Comparison of ENCODE assay signal across 34 mouse cellular contexts in the genomic region with DNA sequence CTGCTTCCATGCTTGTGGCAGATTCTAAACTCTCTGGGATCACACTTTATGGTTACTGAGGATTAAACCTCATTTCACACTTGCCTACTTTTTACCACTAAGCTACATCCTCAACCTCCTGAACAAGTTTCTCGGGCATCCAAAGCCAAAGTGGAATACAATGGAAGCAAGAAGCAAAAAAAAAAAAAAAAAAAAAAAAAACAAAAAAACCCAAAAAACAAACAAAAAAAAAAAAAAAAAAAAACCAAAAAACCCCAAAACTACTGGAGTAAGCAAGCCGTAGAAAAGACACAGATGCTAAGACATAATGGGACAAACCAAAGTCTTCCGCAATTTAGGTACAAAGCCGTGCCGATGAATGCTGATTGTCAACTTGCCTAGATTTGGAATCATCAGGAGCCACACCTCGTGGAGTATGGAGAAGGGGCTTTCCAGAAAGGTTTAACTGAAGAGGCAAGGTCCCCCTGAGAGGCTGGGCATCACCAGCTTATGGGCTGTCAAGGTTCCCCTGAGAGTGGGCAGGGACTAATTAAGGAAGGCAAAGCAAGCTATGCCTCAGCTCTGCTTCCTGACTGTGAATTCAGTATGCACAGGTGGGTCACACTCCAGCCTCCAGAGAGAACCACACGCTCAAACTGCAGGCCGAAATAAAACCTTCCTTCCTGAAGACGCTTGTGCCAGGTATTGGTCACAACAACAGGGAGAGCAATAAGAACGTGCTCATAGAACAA.
"Had no signal": no experiment of that assay in that cellular context is flagged by ENCODE, and none has a peak within 500 bp of the region (broad histone marks: within the 10 kb centered on the region; RNA-seq: fewer than 3 reads in every experiment).

No protein-coding gene starts in this region.

- ATAC-seq: hindbrain, embryonic 16.5 days; hindbrain, postnatal 0 days; inflammation-experienced regulatory T-cells, adult 6 months; intestine, embryonic 15.5 days; intestine, embryonic 16.5 days; intestine, postnatal 0 days had no signal

- H3K27ac ChIP-seq: heart, embryonic 13.5 days; heart, embryonic 15.5 days; hindbrain, embryonic 10.5 days; hindbrain, embryonic 12.5 days; hindbrain, embryonic 13.5 days; hindbrain, embryonic 14.5 days; hindbrain, embryonic 15.5 days; hindbrain, postnatal 0 days; intestine, embryonic 15.5 days; kidney, embryonic 15.5 days; kidney, postnatal 0 days; layer of hippocampus, adult 2 months; left cerebral cortex, adult 2 months had no signal

- H3K36me3 ChIP-seq: heart, embryonic 12.5 days; heart, embryonic 13.5 days; heart, embryonic 15.5 days; hindbrain, embryonic 10.5 days; hindbrain, embryonic 12.5 days; hindbrain, embryonic 13.5 days; hindbrain, embryonic 15.5 days; intestine, embryonic 15.5 days; kidney, embryonic 15.5 days had no signal

- H3K4me1 ChIP-seq: heart, embryonic 12.5 days; heart, embryonic 13.5 days; heart, embryonic 15.5 days; hindbrain, embryonic 10.5 days; hindbrain, embryonic 12.5 days; hindbrain, embryonic 13.5 days; intestine, embryonic 15.5 days; kidney, embryonic 15.5 days had no signal

- H3K4me3 ChIP-seq: heart, embryonic 12.5 days; heart, embryonic 13.5 days; heart, embryonic 15.5 days; hindbrain, embryonic 10.5 days; hindbrain, embryonic 12.5 days; hindbrain, embryonic 13.5 days; hindbrain, embryonic 15.5 days; intestine, embryonic 15.5 days; kidney, embryonic 15.5 days; layer of hippocampus, adult 2 months; left cerebral cortex, adult 2 months had no signal

- DNase-seq: heart, postnatal 14 days; heart, postnatal 36 days; heart, postnatal 4 days; kidney, adult 11 months; kidney, adult 18-20 months; kidney, adult 2 months; kidney, adult 8-10 months; kidney, adult 9 months; kidney, postnatal 10 days; kidney, postnatal 14 days; kidney, postnatal 25 days; kidney, postnatal 36 days; kidney, postnatal 4 days; layer of hippocampus, adult 9-11 months; layer of hippocampus, postnatal 36 days had no signal

- H3K9ac ChIP-seq: heart, embryonic 12.5 days; heart, embryonic 13.5 days; heart, embryonic 15.5 days; hindbrain, embryonic 12.5 days; hindbrain, embryonic 13.5 days; hindbrain, embryonic 14.5 days; hindbrain, embryonic 15.5 days; intestine, embryonic 15.5 days; kidney, embryonic 15.5 days had no signal

- H3K27me3 ChIP-seq: heart, embryonic 12.5 days; heart, embryonic 13.5 days; heart, embryonic 15.5 days; hindbrain, embryonic 12.5 days; hindbrain, embryonic 13.5 days; hindbrain, embryonic 15.5 days; intestine, embryonic 15.5 days; kidney, embryonic 15.5 days had no signal

- H3K9me3 ChIP-seq: heart, embryonic 12.5 days; heart, embryonic 15.5 days; hindbrain, embryonic 13.5 days; hindbrain, embryonic 15.5 days; intestine, embryonic 15.5 days; kidney, embryonic 15.5 days had no signal

- H3K4me2 ChIP-seq: heart, embryonic 11.5 days; heart, embryonic 12.5 days; heart, embryonic 13.5 days; heart, embryonic 15.5 days; hindbrain, embryonic 12.5 days; hindbrain, embryonic 13.5 days; hindbrain, embryonic 14.5 days; hindbrain, embryonic 15.5 days; intestine, embryonic 15.5 days; kidney, embryonic 15.5 days had no signal
